Mouse (Mus musculus): ENCODE measurements around the gene Hspa5.

- TF ChIP-seq POLR2A (IDR thresholded peaks at IDR 0.05; ENCODE audit: insufficient read depth, low read depth, low read length) (no peak), EP300 (IDR thresholded peaks at IDR 0.05; ENCODE audit: insufficient read depth, low read depth, low read length) (no peak)
These were observed 33.7 kb downstream of the Hspa5 start for GRCm38 (mm10) chr2:34805364-34805950.
